Mouse (Mus musculus) retina, postnatal 7 days (tissue): ENCODE measurements at regions not wholly inside any gene's neighbourhood (a gene's known extent, or its start where the extent isn't known, plus 50 kb on each side); places are given as distances from the start of the nearest gene placed in this dataset.

Experiments
- DNase-seq: peaks from one replicate; pipeline ENCODE4 v3.0.0-alpha.2; 2012; ENCODE audit warnings: low read depth, low spot score

DNA sequence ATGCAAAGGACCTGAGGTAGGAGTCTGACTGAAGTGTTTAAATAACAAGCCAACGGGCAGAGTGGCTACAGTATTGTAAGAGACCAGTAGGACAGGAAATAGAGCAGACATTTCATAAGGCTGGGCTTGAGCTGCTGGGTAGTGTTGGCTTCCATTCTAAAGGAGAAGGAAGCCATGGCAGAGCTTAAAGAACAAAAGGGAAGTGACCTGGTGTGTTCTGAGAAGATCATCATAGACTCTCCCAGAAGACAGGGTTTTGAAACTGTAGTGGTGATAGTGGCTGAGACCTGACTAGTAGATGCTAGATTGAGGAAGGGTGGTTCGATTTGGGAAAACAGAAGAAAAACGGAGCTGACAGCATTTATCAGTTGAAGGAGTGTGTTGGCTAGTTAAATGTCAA is 514.1 kb upstream of the Zfp462 start:
- no peak for DNase-seq

DNA sequence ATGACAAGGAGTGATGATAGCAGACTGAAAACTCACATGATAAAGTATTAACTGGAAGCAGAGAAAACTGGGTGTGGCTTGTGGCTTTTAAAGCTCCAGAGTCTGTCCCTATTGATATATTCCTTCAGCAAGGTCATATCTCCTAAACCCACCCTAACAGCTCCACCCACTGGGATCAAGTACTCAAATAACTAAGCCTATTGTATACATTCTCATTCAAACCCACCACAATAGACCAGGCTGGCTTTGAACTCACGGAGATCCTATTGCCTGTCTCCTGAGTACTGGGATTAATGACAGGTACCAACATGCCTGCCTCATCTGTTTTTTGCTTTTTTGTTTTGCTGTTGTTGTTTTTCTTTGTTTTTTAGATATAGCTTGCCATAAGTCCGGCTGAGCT is 484.3 kb upstream of the Zfp462 start:
- DNase-seq = no peak

DNA sequence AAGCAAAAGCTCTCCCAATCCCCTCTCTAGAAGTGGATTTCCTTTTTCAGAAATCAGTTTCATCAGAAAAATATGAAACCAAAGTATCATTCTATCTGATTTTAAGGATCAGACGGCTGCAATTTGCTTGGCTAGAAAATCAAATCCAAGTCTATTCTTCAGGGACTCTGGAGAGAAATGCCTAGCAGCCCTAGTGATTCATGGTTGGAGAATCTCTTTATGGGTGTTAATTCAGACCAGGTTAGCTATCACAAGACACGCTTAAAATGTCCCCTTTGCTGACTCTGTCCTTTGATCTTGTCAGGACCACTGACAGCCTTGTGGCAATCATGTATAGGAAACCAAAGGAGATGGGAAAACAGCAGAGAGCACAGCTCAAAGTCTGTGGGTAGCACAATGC is 475.7 kb upstream of the Zfp462 start:
- DNase-seq = no peak

DNA sequence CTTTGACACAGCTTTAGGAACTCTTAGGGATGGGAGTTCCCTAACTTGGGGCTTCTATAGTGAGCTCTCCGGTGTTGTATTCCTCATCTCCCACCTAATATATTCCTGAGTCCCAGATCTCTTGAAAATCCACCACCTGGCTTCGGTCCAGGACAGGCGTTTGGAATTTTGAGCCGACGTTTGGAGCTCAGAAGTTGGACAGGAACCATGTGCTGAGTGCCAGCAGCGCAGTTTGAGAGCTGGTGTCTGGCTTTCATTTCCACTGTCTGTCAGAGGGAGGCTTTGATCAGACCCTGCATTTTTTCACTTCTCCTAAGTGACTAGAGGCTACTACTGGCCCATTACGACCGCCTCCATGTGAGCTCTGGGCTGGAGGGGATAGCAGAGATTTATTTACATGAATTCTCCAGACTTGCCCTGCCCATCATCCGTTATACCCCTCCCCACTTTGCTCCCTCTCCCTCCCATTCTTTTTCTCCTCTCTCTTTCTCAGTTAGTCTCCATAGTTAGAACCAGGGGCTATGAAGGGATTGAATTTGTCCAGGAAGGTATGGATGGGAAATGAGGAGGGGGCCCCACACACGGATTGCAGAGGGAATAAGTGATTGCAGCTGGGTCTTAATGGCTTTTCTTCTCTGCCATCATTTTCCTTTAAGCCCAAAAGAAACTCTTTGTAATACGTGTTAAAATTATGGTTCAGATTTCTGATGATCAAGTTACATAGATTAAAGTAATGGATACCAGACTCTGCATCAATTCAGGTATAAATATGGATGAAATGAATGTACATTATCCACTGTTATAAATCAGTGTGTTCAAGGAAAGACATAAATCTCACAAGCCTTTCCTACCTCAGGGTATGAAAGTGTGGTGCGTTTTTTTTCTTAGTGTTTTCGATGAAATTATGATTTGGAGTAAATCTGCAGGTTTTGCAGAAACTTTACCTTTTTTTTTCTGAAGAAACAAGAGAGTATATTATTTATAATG is 474.5 kb upstream of the Zfp462 start:
- DNase-seq = no peak

DNA sequence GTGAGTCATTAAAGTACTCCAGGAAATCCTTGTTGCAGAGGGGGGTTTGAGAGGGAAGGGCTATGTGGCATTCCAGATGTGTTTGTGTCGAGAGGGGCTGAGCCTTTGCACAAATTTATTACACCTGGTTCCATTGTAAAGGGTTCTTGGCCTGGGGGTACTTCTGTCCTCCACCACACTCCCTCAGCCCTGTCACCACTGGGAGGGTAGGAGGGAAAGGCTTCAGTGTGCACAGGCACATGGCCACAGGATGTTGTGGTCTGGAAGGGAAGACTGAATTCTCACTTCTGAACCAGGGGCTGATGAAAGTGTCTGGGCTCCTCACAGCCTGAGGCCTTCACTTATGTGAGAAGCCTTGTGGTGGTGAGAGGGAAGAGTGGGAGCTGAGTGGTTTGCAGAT is 473.8 kb upstream of the Zfp462 start:
- no peak for DNase-seq

DNA sequence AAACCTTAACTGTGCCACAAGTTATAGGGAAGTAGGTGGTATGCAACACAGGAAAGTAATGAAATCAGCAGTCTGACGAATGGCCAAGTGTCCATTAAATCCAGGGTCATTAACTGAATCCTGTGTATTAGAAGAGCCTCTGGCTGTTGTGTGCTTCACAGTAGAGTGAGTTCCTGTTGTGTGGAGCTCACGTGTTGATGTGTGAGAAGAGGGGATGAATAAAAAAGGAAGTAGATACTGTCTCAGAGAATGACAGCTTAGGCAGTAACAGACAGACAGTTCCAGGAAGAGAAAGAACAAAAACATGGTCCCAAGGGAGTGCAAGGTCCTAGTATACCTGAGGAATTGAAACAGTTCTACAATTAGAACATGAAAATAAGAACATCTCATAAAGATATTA is 463.1 kb upstream of the Zfp462 start:
- DNase-seq = no peak

DNA sequence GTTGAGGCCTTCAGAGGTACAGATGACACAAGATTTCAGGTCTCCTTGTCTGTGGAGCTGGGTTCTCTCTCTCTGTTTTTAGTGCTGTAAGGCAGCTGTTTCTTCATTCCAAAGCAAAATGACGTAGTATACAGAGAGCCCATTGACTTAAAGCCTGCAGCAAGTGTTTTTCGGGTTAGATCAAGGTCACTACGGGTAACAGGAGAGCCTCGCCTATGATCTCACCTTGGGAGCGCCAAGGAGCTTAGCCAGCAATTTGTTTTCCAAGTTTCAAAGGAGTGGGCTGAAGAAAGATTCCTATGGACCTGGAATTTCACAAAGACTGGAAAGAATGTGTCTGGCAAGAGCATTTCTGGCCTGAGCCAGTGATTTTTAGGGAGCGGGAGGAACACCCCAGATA is 451.8 kb upstream of the Zfp462 start:
- DNase-seq = no peak

DNA sequence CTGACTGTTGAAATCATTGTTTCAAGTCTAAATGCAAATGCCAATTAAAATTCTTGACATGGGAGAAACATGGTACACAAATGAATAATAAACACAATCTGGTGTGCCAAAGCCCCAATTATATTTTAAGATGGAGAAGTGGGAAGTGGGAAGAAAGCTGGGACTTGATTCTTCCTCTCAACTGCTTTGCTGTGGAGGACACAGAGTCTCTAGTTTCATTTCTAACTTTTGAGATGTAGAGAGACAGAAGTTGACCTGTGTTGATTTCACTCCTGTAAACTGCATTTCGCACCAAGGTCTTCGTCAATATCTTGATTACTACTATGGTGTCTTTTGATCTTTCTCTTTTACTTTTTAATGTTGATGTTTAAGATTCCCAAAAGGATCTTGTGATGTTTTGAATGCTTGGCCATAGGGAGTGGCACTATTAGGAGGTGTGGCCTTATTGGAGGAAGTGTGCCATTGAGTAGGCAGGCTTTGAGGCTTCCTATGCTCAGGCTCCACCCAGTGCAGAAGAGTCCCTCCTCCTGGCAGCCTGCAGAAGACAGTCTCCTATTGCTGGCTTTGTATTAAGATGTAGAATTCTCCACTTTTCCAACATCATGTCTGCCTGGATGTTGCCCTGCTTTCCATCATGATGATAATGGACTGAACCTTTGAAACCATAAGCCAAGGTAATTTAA is 447.4 kb upstream of the Zfp462 start:
- DNase-seq = no peak

DNA sequence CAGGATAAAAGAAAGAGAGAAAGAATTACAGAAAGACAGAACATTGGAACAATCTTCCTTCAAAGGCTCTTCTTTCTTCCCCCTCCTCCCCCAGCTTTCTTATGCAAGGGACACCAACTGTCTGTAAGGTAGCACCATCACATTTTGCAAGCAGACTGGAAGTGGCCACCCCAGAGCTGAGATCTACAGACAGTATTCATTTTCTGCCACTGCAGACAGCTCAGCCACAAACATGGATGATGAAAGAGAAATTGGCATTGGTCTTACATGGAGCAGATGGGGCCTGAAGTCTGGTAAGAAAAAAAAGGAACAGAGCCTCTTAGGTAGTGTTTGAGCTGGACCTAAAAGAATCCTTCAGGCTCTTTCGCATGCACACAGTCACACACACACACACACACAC is 428.9 kb upstream of the Zfp462 start:
- DNase-seq = no peak

DNA sequence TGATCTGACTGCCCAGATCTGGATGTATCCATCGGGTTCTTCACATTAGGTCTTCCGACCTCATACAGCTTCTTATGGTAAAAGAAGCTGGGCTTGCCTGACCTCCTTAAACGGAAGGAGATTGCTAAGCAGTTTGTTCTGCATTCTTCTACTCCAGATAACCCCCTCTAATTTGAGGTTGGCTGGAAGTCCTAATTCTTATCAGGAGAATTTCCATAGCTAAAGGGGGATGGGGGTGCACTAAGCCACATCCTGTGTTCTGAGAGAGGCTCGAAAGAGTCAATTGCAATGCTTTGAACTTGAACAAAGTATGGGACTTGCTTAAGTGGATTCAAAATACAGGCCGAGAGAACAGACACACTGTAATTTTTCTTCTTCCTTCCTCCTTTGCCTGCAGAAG is 421.6 kb upstream of the Zfp462 start:
- DNase-seq = no peak

DNA sequence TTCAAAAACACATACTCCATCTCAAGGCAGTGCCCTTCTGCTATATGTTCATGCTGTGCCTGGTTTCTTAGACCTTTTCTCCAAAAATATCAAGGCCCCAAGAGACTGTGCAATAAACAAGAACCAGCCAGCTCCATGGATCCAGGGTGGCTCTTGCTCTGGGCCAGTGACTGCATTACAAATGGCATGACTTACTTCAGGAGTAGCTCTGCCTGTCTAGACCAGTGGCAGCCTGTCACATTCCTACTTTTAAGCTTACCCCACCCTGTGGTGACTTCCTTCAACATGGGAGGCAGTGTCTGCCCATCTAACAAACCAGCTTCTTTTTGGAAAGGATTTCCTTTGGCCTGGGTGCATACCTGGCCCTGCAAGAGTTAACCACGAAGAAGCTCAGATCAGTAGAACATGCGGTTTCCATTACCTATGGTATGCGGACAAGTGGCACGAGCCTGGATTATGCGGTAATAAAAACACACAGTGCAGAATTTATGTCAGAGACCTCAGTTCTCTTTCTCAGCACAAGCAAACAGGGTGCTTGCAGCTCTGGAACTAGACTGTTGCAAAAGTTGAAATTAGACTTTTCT is 418.8 kb upstream of the Zfp462 start:
- DNase-seq = no peak

DNA sequence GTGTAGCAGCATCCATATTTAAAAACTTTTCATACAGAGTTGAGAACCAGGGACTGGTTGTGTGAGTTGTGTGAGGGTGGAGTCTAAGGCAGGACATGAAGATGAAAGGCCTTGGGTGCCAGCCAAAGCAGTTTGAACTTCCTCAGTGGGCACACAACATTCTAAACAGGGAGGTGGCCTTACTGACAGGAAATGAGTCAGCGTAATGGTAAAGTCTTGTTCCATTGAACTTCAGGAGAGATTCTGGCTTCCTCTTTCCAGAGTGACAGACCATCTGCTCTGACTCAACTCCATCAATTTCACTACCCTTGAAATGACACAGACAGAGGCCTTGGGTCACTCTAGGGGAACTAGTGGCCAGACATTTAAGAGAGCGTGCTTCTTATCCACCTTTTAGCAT is 417.2 kb upstream of the Zfp462 start:
- no peak for DNase-seq

DNA sequence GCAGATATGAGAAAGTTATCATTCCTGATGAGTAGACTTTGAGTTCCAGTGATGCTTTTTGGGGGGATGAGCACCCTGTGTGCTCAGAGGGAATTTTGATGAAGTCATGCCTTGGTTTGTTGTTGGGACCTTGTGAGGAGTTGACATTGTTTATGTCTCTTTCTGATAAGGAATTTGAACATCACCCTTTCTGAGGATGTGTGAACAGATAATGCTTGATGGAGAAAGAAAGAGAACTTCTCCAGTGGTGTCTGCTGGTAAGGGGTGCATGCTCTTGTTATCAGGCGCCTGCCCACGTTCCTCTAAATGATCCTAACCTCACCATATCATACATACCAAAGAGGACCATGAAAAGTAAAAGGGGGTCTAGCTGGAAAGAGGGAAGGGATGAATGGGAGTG is 413.1 kb upstream of the Zfp462 start:
- no peak for DNase-seq

DNA sequence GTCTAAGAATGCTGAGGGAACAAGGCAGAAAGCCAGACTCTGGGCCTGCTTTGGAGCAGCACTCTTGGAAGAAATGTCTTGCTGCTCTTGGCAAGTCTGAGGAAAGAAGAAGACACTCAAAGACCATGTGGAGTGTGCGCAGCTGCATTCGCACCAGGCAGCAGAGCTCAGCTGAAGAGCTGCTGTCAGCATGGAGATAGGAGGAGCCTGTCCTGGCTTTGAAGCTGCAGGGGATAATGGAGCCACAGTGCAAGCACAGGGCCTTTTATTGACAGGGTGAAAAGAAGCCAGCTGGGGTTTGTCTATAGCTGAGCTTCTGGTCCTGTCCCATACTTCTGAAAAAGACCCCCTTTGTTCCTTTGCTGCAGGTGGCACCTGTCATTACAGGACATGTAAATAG is 411.0 kb upstream of the Zfp462 start:
- no peak for DNase-seq

DNA sequence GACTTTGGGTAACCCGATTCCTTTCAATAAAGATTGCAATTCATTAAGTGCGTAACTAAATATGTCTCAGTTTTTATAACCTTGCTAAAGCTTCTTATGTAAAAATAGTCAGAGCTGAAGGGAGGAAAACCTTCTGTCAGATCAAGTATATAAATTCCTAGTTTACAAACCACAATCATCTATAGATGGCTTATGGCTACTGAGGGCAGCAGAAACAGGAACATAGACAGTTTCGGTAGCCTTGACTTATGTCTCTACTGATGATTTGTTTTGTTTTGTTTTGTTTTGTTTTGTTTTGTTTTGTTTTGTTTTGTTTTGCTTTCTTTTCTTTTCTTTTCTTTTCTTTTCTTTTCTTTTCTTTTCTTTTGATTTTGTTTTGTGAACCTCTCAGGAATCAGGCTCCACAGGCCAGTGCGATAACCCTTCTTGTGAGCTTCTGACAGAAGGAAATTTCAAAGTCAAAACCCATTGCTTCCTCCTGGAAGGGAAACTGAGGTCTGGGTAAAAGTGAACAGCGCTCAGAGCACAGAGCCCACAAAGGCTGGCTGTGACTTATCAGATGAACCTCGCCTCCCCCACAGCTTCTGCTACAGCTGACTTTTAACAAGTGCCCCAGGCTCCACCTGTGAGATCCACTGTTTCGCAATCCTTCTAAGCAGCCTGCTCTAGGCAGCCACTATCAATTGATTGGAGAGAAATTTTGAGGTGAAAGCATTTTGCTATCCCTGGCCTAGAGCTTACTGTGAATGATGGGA is 391.8 kb upstream of the Zfp462 start:
- DNase-seq = no peak

DNA sequence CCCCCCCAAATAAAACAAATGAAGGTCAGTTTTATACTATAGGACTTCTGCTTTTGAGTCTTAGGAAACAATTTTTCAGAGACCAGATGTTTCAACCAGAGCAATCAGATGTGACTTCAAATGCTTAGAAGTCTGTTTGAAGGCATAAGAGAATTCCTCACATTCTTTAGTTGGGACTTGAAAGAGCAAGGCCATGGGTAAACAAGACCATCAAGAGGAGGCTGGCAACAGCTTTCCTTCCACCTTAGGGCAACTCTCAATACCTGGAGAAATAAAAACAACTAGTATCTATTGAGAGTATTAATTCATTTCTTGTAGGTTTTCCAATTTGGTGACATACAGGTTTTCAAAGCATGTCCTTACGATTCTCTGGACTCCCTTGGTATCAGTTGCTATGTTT is 381.8 kb upstream of the Zfp462 start:
- DNase-seq = no peak

DNA sequence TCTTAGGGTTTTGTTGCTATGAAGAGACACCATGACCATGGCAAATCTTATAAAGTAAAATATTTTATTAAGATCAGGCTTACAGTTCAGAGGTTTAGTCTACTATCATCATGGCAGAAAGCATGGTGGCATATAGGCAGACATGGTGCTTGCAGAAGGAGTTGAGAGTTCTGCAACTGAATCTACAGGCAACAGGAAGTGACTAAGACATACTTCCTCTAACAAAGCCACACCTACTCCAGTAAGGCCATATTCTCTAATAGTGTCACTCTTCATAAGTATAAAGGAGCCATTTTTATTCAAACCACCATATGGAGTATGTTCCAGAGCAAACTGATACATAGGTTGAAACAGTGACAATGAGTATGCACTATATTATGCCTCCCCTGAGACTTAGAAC is 371.7 kb upstream of the Zfp462 start:
- DNase-seq = no peak

DNA sequence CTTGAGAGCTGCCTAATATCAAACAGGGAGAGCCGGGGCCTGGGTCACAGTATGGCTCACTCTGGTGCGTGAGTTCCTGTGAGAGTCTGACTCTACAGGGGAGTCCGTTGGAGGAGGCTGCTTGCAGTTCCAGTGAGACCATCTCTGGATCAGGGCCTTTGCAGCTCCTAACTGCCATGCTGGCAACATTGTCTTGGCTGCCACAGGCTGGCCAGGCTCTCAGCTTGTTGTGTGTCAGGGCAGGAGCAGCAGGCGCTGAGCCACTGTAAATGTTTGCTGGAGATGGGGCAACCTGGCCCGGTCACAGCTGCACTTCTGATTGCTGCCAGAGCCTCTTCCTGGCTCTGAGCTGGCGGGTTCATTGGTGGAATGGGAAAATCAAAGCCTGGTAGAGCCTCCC is 357.7 kb upstream of the Zfp462 start:
- no peak for DNase-seq

DNA sequence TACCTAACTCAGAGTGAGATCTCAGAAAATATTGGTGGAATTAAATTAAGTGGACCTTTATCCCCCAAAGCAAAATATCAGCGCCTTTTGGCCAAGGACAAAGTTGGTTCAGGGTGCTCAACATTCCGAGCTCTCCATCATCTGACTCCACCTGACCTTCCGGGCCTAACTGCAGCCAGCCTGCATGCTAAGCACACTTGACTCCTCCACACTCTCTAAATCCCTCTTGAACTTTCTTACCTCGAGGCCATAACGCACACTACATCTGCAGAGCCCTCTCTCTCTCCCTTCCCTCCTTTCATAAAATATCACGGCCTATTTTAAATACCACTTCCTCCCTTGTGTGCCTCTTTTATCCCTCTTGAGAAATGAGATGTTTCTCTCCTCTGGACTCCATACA is 356.1 kb upstream of the Zfp462 start:
- no peak for DNase-seq

DNA sequence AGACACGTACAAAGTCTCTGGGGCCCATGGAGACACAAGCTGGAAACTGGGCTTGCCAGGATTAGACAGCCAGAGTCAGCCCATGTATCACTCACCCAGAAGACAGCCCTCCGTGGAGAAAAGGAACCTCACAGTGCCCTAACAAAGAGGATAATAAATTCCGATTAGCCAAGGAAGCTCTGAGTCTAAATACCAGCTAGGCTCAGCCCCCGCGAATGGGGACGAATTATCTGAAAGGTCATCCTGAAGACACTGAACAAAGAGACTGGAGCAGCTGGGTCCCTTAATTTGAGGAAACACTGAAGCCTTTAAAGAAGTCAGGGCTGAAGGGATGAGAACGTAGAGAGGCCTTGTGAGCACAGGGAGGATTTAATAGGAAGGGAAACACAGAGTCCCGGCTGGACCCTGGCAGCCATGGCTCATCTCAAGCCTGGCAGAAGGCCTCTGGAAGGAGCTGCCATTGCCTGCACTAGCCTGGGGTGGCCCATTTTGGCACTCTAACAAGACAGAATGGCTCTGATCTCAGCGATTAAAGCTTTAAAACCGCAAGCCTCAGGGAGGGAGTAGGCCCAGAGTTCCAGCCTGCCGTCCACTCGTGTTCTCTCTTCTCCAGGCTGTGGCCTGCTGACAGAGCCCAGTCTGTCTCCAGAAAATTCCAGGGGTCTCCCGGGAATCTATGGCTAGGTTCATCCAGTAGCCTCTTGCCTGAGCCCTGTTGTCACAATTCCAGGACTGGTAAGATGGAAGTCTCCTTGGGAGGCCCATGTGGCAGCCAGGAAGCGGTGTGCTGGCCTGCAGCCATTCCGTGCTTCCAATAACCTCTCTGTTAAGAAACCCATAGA is 343.0 kb upstream of the Zfp462 start:
- peak; percentile 16 for DNase-seq
